Mouse (Mus musculus): ENCODE data around the gene Kcng4.

GRCm38 (mm10) chr8:119644981-119645597 lies 9.6 kb upstream of the Kcng4 start:
- no peak for TF ChIP-seq POLR2A (IDR thresholded peaks at IDR 0.05; ENCODE audit: low read depth, low read length)
- no peak for TF ChIP-seq CTCF (IDR thresholded peaks at IDR 0.05; ENCODE audit: extremely low read depth, insufficient read length, insufficient replicate concordance, low read depth, low read length)

All from small intestine, adult 2 months (tissue).